Mouse (Mus musculus) hindbrain, embryonic 10.5 days (tissue): ENCODE data around the gene Dtx1. TPM values are rescaled to one million over a fixed set of nuclear protein-coding genes. Genes with fewer than 3 reads are reported as not detected.

ENCODE experiments used
- DNase-seq: peaks from one replicate; pipeline ENCODE4 v3.0.0-alpha.2; 2017; ENCODE audit warnings: low spot score
- H3K27ac ChIP-seq: fragments of 300-500 bp; sonication (generic); 2 replicates; pipeline ENCODE4 v1.5.1; 2016; ENCODE audit warnings: mild to moderate bottlenecking, moderate library complexity
- H3K27me3 ChIP-seq: fragments of 300-500 bp; sonication (generic); 2 replicates; pipeline ENCODE4 v1.6.1; 2016; ENCODE audit warnings: mild to moderate bottlenecking; ENCODE audit not compliant: poor library complexity, insufficient read depth, severe bottlenecking
- H3K36me3 ChIP-seq: fragments of 300-500 bp; sonication (generic); 2 replicates; pipeline ENCODE4 v1.6.1; 2016; ENCODE audit warnings: mild to moderate bottlenecking, moderate library complexity
- H3K4me1 ChIP-seq: fragments of 300-500 bp; sonication (generic); replicated peaks from 2 replicates; pipeline ENCODE4 v1.6.1; 2016; ENCODE audit warnings: mild to moderate bottlenecking
- H3K4me3 ChIP-seq: fragments of 300-500 bp; sonication (generic); 2 replicates; pipeline ENCODE4 v1.5.1; 2016; ENCODE audit warnings: mild to moderate bottlenecking, moderate library complexity
- H3K9me3 ChIP-seq: fragments of 300-500 bp; sonication (generic); 2 replicates; pipeline ENCODE4 v1.6.1; 2016; ENCODE audit warnings: mild to moderate bottlenecking, moderate library complexity
- WGBS: fragments of 180-500 bp; shearing (Covaris S2); methylation state at CpG from one replicate; pipeline ENCODE4 v1.1.7; 2016; 5-methylcytosine and 5-hydroxymethylcytosine counted together
- polyA plus RNA-seq: library from polyadenylated mRNA; unstranded; fragments of >200 nt; fragmentation: Nextera tagmentation; extraction: Ambion mirVana; gene quantifications from 2 replicates; pipeline ENCODE4 v1.2.1, GENCODE M21; 2016

Gene Dtx1
- polyA plus RNA-seq, 1 experiment from 2014 or later, result 5.8 TPM

GRCm38 (mm10) chr5:120686749-120687483, 24.8 kb downstream of the Dtx1 start:
- Histone ChIP-seq H3K27me3 (peaks cover 72% of the 10 kb centered on the region), H3K36me3 (no peaks in the 10 kb centered on the region), H3K4me1 (peaks cover 21% of the 10 kb centered on the region), H3K4me3 (no peak overlapping the region), H3K9me3 (no peaks in the 10 kb centered on the region), H3K27ac (no peak overlapping the region)
- 78% methylated on average over 6 of the region's 6 CpGs for WGBS
- DNase-seq, result no peak

GRCm38 (mm10) chr5:120685678-120686077, 26.0 kb downstream of the Dtx1 start:
- Histone ChIP-seq H3K36me3 (no peaks in the 10 kb centered on the region), H3K4me3 (no peak overlapping the region), H3K27ac (no peak overlapping the region), H3K27me3 (peaks cover 72% of the 10 kb centered on the region), H3K4me1 (peaks cover 26% of the 10 kb centered on the region), H3K9me3 (no peaks in the 10 kb centered on the region)
- no peak for DNase-seq
- 85% methylated on average over 8 of the region's 8 CpGs for WGBS

GRCm38 (mm10) chr5:120682982-120683771, 28.6 kb downstream of the Dtx1 start:
- Histone ChIP-seq H3K4me1 (peaks cover 39% of the 10 kb centered on the region), H3K27ac (no peak overlapping the region), H3K27me3 (peaks cover 66% of the 10 kb centered on the region), H3K4me3 (peak overlapping the region; percentile 20; the same call in 1 of the 2 replicates), H3K36me3 (no peaks in the 10 kb centered on the region), H3K9me3 (no peaks in the 10 kb centered on the region)
- DNase-seq, result no peak
- 9% methylated on average over 24 of the region's 24 CpGs for WGBS

- Histone ChIP-seq H3K4me1 (peaks cover 39% of the 10 kb centered on the region), H3K27ac (peak overlapping the region; percentile 93), H3K9me3 (no peaks in the 10 kb centered on the region), H3K4me3 (peak overlapping the region; percentile 61; the same call in 1 of the 2 replicates), H3K36me3 (no peaks in the 10 kb centered on the region), H3K27me3 (peaks cover 63% of the 10 kb centered on the region)
- 88% methylated on average over 18 of the region's 18 CpGs for WGBS
- no peak for DNase-seq
These were observed 30.8 kb downstream of the Dtx1 start for GRCm38 (mm10) chr5:120680918-120681317.

GRCm38 (mm10) chr5:120679676-120680555, 31.8 kb downstream of the Dtx1 start:
- H3K27ac ChIP-seq, result peak overlapping the region; percentile 93
- DNase-seq, result peak; percentile 93
- no peaks in the 10 kb centered on the region for H3K9me3 ChIP-seq
- H3K27me3 ChIP-seq, result peaks cover 54% of the 10 kb centered on the region
- WGBS, result 2% methylated on average over 24 of the region's 24 CpGs
- H3K36me3 ChIP-seq, result no peaks in the 10 kb centered on the region
- H3K4me3 ChIP-seq, result peak overlapping the region; percentile 61
- peaks cover 39% of the 10 kb centered on the region for H3K4me1 ChIP-seq

GRCm38 (mm10) chr5:120677516-120677915, 34.2 kb downstream of the Dtx1 start:
- no peak for DNase-seq
- Histone ChIP-seq H3K27ac (no peak overlapping the region), H3K36me3 (no peaks in the 10 kb centered on the region), H3K4me3 (no peak overlapping the region), H3K4me1 (peaks cover 36% of the 10 kb centered on the region), H3K27me3 (peaks cover 30% of the 10 kb centered on the region), H3K9me3 (no peaks in the 10 kb centered on the region)
- WGBS, result 33% methylated on average over 2 of the region's 2 CpGs

- no peak overlapping the region for H3K4me3 ChIP-seq
- DNase-seq, result peak; percentile 42
These were observed 37.2 kb downstream of the Dtx1 start for GRCm38 (mm10) chr5:120674229-120675145.

GRCm38 (mm10) chr5:120673626-120674025, 38.1 kb downstream of the Dtx1 start:
- no peaks in the 10 kb centered on the region for H3K36me3 ChIP-seq
- H3K9me3 ChIP-seq, result no peaks in the 10 kb centered on the region
- no peak overlapping the region for H3K4me3 ChIP-seq
- no peak overlapping the region for H3K27ac ChIP-seq
- peak; percentile 66 for DNase-seq
- peaks cover 8% of the 10 kb centered on the region for H3K4me1 ChIP-seq
- 0 out of 2 replicates have a peak, but pooled peaks cover 6% of the 10 kb centered on the region for H3K27me3 ChIP-seq
- 9% methylated on average over 12 of the region's 12 CpGs for WGBS

More at GRCm38 (mm10) chr5:120674229-120675145, 37.2 kb downstream of the Dtx1 start:
- WGBS, result 43% methylated on average over 21 of the region's 21 CpGs
- H3K9me3 ChIP-seq, result no peaks in the 10 kb centered on the region
- H3K4me1 ChIP-seq, result peaks cover 15% of the 10 kb centered on the region
- no peaks in the 10 kb centered on the region for H3K36me3 ChIP-seq
- H3K27ac ChIP-seq, result peak overlapping the region; percentile 24
- peaks cover 11% of the 10 kb centered on the region; the same call in 1 of the 2 replicates for H3K27me3 ChIP-seq

- Histone ChIP-seq H3K27ac (no peak overlapping the region), H3K4me3 (no peak overlapping the region), H3K36me3 (no peaks in the 10 kb centered on the region), H3K27me3 (0 out of 2 replicates have a peak, but pooled peaks cover 4% of the 10 kb centered on the region), H3K4me1 (peaks cover 8% of the 10 kb centered on the region), H3K9me3 (no peaks in the 10 kb centered on the region)
- WGBS, result 90% methylated on average over 3 of the region's 3 CpGs
- no peak for DNase-seq
These were observed 39.9 kb downstream of the Dtx1 start for GRCm38 (mm10) chr5:120671865-120672264.

- peaks cover 15% of the 10 kb centered on the region for H3K4me1 ChIP-seq
- DNase-seq, result no peak
- H3K27me3 ChIP-seq, result peaks cover 16% of the 10 kb centered on the region
- no peak overlapping the region for H3K27ac ChIP-seq
- no peaks in the 10 kb centered on the region for H3K36me3 ChIP-seq
- H3K4me3 ChIP-seq, result no peak overlapping the region
- no peaks in the 10 kb centered on the region for H3K9me3 ChIP-seq
- WGBS, result 86% methylated on average over 7 of the region's 7 CpGs
These were observed 41.6 kb downstream of the Dtx1 start for GRCm38 (mm10) chr5:120670132-120670531.

GRCm38 (mm10) chr5:120668761-120669160, 43.0 kb downstream of the Dtx1 start:
- Histone ChIP-seq H3K27me3 (peaks cover 16% of the 10 kb centered on the region), H3K9me3 (no peaks in the 10 kb centered on the region), H3K36me3 (no peaks in the 10 kb centered on the region), H3K27ac (no peak overlapping the region), H3K4me3 (no peak overlapping the region), H3K4me1 (peaks cover 8% of the 10 kb centered on the region; the same call in 1 of the 2 replicates)
- 71% methylated on average over 7 of the region's 7 CpGs for WGBS
- no peak for DNase-seq
